Mouse (Mus musculus): Measurements from ENCODE around the gene Map4k5. TPM values are rescaled to one million over a fixed set of nuclear protein-coding genes. Genes with fewer than 3 reads are reported as not detected.

Gene Map4k5
- total RNA-seq, 2 experiments from 2014 or later = 48.5 to 51.2 TPM

DNA sequence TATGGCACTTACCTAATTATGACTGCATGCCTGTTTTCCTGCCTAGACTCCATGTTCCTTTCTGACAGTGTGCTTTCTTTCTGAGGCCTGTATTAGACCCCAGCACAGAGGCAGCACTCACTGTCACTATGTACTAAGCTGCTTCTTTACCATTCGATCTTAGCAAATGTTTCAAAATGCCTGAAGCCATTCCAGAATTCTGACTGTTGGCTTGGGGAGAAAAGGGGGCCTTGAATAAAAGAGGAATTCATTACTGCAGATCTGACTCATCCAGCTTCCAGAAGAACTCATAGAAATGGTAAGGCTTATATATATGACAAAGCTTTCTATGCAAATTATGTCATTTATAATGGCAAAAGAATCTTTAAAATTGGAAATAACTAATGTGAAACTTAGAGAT, 4.7 kb downstream of the Map4k5 start:
- DNase-seq (ENCODE audit: low spot score in 2 of 2) = no peak

DNA sequence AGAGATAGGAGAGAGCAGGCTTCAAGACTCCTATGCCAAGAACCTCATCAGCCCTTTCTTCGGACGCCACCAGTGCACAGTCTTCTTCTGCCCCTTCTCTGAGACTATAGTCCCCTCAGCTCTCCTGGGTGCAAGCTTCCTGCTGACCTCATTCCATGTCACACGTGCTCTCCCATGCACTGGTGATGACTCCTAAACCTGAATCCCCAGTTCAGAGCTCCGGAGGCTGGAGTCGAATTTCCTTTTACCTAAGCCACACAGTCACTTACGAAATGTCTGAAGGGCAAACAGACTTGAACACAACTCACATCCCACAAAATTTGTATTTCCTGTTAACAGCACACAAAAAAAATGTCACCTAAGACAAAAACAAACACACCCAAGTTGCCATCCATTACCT, 5.2 kb downstream of the Map4k5 start:
- no peak for DNase-seq (ENCODE audit: low spot score in 2 of 2)

DNA sequence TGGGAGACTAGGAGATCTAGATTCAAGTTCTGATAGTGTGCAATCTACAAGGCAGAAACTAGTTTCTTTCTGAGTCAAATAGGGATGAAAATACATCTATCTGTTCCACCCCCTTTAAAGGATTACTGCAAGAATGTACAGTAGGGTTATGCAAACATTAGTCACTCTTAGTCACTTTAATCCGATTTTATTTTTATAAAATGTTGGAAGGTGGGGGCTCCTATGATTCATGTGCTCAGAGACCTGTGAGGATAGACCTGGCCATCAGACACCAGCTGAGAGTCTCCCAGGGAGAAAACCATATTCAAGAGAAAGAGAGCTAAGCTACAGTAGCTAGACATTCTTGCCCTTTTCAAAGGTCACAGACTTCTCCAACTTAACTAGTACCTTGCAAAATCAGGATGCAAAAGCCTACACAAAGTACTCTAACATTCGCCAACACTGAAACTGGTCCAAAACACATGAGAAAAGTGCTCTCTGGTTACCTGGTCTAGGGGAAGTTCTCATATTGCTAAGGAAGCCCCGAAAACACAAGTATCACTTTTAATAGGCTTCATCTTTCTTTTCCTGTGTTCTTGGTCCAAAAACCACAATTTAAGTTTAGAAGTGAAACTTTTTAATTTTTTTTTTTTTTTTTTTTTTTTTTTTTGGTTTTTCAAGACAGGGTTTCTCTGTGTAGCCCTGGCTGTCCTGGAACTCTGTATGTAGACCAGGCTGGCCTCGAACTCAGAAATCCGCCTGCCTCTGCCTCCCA, 7.7 kb downstream of the Map4k5 start:
- DNase-seq (ENCODE audit: low spot score in 2 of 2) = no peak

DNA sequence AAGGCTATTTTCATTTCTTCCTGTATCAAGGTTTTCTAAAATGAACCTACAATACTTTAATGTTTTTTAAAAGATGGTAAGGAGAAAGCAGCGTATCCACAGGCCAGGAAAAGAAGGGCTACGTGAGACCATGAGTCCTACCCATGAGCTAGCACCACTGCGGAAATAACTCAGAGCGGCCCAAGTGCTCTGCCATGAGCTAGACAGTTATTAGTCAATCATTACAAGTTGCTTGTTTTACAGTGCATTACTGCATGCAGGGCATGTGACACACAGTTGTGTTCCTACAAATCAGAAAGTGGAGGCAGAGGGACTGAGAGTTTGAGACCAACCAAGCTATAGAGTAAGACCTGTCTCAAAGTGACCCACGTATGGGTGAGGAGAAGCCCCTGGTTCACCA, 8.9 kb downstream of the Map4k5 start:
- no peak for DNase-seq (ENCODE audit: low spot score in 2 of 2)

DNA sequence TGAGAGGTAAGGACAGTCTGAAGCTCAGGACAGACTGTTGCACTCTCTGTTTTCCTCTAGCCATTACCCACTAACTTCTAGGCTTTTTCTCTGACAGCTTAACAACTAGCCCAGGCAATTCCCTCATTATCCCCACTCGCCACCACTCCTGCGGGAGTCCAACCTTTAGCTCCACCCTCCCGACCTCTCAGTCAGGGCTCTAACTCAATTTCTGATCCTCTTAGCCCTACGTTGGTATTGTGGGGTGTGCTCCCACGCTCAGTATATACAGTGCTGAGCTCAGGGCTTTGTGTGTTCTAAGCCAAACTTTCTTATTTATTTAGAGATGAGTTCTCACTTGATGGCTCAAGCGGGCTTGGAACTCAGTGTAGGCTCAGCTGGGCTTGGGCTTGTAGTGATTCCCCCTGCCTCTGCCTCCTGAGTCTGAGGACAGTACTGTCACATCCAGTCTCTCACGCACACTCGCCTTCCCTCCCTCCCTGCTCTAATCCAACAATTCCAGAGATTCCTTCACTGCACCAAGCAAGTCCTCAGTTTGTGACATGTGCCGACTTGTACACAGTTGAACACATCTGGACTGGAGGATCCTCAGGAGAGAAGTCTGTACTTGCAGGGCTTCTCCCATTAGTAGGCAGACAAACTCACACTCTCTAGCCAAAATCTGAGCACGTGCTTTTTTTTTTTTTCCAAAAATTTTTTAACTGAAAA, 11.6 kb downstream of the Map4k5 start:
- no peak for DNase-seq (ENCODE audit: low spot score in 2 of 2)

DNA sequence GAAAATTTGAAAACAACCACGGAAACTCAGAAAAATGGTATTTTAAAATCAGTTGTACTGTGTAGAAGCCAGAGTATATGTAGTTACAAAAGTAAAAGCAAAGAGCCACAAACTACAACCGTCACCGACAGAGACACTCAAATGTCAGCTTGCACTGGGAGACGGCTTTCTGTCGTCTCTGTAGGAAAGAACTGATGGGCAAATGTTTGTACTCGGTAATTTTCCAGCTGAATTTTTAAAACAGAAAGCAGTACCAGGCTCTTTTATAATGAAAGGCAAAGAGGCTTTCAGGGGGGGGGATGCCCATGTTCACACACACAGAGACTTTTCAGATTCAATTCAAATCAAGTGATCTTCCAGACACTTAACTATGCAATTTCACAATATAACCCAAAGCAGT, 13.3 kb downstream of the Map4k5 start:
- no peak for DNase-seq (ENCODE audit: low spot score in 2 of 2)

DNA sequence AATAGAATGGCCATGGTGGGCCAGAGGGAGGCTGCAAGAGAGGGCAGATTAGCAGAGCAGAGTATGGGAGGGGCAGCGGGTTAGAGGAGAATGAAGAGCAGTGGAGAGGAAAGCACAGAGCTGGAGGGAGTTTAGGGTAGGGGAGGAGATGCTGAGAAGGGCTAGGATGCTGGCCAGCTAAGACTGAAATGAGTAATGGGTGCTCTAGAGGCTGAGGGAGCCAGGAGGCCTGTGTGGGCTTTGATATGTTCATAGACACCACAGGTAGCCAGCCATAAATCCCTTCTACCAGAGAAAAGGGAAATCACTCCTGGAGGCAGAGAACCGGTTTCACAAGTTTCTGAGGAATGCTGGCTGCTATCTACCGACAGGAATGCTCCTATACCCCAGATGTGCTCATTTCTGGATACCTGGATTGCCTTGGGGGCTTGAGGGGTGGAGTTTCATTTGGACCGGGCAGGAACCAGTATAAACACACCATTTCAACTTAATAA, 13.8 kb downstream of the Map4k5 start:
- no peak for DNase-seq (ENCODE audit: low spot score in 2 of 2)

DNA sequence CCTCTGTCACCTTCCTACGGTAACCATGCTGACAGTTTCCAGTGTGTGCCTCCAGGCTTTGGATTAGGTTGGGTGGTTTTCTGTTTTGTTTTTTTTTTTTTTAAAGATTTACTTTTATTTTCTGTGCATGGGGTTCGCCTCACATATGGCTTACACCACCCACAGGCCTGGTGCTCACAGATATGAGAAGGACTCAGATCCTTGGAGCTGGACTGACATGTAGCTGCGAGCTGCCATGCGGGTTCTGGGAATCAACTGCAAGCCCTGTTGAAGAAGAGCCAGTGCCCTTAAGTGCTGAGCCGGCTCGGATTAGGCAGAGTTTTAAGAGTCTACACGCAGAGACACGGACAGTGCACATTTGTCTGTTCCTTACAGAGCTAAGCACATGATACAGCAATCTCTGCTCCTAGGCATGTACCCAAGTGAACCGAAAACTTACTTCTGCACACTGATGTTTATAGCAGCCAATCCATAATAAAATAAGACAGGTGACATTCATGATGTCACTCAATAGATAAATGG, 15.1 kb downstream of the Map4k5 start:
- no peak for DNase-seq (ENCODE audit: low spot score in 2 of 2)

DNA sequence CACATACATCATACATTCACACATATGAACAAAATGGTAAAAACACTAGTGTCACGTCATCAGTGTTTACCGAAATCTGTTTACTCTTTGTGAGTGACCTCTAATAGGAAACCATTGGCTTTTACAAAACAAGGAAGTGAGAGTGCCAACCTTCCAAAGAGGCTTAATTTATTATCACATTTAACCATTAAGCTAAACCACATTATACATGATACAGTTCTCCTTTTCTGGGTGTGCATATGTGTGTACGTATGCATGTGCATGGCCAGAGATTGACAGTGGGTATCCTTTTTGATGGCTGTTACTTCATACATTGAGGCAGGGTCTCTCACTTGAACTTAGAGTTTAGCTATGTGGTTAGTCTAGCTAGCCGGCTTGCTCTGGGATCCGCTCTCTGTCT, 21.4 kb downstream of the Map4k5 start:
- DNase-seq (ENCODE audit: low spot score in 2 of 2) = no peak

DNA sequence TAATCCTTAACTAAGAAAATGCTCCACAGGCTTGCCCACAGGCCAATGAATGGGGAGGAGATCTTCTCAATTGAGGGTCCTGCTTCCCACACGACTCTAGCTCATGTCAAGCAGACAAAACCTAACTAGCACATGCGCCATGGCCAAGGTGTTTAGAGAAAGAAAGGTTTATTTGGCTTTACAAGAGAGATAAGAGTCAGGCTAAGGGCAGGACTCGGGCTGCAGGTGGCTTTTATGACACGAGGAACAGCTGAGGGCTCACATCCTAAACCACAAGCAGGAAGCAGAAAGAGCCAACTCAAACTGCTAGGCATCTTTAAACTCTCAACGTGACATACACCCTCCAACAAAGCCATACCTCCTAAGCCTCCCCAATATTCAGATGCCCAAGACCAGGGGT, 25.7 kb downstream of the Map4k5 start:
- DNase-seq (ENCODE audit: low spot score in 2 of 2) = no peak

DNA sequence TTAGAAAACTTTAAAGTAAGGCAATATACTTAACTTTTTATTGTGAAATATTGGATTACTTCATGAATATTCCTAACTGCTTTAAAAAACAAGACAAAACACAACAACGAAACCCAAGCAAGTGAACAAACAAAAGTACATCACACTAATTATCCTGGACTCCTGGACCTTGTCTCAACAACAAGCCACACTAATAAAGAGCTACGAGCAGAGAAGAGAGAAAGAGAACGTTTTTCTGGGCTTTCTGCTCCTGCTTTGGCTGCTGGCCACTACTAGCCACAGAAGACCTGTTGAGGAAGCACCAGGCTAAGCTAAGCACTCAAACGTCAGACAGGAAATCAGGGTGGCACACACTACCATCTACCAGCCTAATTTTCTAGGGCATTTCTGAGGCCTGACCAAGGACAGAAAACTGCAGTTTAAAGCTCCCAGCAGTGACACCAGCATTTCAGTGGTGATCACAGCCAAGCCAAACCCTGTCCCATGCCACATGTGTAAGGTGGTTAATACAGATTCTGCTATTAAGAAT, 28.8 kb downstream of the Map4k5 start:
- no peak for DNase-seq (ENCODE audit: low spot score in 2 of 2)

DNA sequence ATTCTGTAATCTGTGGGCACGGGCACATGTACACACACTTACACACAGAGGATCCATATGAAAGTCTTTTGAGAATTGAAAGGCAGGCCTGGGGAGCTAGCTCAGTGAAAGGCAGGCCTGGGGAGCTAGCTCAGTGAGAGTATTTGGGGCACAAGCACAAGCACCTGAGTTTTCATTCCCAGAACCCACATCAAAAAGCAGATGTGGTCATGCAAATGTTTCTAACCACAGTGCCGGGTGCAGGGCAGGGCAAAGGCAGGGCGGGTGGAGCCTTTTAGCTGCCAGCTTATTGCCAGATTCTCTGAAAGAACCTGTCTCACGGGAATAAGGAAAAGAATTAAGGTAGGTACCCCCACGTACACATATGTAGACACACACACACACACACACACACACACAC, 29.5 kb downstream of the Map4k5 start:
- no peak for DNase-seq (ENCODE audit: low spot score in 2 of 2)

DNA sequence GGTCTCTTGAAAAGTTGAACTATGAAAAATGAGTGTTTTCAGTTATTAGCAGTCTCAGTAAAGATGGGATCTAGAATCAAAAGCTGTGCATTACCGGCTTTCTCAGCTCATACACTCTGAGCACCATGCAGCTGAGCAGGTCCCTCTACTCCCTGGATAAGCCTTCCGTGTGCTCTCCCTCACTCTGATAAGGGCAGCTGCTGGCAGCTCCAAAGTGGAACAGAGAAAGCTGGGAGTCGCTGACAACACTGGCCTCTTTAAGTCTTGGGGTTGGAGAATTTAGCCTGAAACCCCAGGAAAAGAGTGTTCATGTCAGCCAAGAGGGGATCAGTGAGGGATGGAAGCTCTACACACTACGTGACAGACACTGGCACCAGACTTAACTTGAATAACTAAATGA, 34.2 kb downstream of the Map4k5 start:
- DNase-seq (ENCODE audit: low spot score in 2 of 2) = no peak

DNA sequence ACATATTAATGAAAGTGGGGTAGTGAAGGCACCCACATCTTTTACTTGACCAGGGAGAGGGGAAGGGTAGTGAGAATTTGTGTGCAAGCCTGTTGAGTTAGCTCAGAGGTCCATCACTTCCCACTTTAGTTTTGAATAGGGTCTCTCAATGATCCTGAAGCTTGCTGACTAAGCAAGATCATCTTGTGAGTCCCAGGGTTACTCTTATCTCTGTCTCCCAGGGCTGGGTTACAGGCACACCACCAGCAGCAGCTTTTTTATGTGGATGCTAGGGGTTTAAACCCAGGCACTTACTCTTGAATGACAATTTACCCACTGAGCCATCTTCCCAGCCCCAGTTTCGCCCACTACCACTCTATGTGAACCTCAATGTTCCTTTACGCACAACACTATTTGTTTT, 35.4 kb downstream of the Map4k5 start:
- no peak for DNase-seq (ENCODE audit: low spot score in 2 of 2)

DNA sequence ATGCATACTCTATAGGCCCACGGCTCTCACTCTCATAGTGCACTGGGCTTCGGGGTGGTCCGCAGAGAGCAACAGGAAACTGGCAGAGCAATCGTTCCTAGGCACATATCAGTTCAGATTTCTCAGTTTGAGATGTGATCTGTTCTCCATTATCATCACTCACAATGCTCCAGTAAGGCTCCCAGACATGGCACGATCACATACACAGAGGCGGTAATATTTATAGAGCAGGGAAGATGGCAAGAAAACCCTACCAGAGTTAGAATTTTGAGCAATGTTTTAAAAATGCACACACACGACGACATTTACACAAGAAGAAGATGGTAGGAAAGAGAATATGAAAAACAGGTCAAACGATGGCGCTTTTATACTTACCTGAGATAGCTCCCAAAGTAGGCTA, 36.6 kb downstream of the Map4k5 start:
- no peak for DNase-seq (ENCODE audit: low spot score in 2 of 2)

DNA sequence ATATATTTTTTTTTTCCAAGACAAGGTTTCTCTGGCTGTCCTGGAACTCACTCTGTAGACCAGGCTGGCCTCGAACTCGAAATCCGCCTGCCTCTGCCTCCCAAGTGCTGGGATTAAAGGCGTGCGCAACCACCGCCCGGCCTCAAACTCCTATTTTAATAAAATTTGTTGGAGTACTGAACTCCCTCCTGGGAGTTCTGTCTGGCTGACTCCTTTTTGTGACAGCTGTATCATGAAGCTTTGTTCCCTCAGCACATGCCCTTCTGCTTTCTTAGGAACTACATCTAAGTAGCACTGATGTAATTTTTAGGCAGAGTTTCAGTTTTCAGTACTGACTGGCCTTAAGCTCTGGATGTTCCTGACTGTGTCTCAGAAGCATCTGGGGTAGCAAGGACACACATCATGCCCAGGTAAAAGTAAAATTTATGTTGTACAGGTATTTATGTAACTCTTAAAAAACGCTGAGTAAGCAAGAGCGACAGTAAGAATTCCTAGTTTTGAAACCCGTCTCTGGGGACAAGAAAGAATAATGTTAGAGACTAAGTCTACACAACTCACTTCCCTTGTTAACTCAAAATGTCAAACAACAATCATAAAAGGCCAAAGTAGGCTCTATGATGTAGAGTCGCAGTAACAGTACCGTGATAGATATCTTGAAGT, 37.2 kb downstream of the Map4k5 start:
- no peak for DNase-seq (ENCODE audit: low spot score in 2 of 2)

DNA sequence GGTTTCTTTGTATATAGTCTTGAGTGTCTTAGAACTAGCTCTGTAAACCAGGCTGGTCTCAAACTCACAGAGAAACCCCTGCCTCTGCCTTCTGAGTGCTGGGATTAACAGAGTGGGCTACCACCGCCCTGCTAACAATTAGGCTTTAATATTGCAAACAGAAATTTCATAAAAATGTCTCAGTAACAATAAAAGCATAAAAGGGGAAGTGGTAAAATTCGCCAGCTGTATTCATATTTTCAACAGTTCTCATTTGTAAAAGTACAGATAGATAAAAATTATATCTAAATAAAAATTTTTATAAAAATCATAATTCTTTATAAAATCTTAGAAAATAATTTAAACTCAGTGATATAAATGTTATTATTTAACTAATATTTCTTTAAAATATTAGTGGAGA, 39.1 kb downstream of the Map4k5 start:
- DNase-seq (ENCODE audit: low spot score in 2 of 2) = no peak

DNA sequence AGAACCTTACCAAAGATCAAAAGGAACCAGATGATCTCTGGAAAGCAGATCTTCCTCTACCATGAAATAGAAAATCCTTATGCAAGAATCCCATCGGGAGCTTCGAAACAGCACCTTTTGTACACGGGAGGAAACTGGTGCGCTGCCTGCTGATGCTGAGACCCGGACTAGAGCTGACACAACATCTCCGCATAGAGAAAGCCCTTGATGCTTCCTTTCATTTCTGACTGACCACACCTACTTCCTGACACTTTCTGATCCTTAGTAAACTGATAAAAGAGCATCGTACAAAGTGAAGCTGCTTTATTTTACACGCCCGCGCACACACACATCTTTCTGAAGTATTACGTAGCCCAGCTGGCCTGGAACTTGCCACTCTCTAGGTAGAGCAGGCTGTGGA, 39.6 kb downstream of the Map4k5 start:
- no peak for DNase-seq (ENCODE audit: low spot score in 2 of 2)

DNA sequence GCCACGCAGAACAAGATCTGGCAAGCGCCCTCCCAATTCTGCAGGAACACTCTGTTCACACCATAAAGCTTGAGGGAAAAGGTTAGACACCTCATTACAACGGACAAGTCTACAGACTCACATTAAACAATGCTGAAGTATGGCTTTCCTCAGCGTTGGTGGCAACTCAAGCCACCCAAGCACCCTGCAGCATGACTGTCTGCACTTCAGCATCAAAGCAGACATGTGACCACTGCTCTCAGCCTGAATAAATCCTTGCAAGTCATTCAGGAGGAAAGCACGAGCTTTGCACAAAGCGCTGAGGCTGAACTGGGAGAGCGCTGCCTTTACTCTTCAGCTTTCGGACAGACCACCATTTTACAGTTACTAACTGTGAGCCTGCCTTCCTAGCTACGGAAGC, 40.7 kb downstream of the Map4k5 start:
- DNase-seq (ENCODE audit: low spot score in 2 of 2) = no peak

DNA sequence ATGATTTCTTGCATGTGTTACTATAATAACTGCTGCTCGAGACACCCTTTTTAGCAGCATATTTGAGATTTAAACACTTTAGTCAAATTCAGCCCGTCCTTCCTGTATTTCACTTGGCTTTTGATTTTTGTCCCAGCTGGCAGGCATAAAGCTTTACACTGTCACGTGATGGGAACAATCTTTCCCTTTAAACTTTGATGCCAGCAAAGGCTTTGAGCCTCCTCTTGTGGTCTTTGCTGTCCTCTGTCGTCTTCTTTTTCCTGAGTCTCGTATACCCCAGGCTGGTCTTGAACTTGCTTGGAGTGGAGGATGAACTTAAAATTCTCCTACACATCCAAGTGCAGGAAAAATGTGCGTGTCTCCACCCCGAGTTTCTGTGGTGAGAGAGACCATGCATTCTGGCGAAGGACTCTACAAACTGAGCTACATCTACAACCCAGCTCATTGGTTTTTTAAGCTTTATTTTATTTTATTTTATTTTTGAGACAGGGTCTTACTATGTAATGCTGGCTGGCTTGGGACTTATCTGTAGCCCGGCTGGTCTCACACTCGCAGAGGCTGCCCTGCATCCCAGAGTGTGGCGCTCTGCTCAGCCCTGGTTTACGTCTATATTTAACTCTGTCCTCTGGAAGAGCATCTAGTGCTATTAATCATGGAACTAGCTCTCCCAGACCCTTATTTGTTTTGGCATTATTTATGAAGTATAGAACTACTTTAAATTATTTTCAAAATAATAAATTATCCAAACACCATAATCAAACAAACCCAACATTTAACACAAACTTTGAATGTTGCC, 44.7 kb downstream of the Map4k5 start:
- no peak for DNase-seq (ENCODE audit: low spot score in 2 of 2)

DNA sequence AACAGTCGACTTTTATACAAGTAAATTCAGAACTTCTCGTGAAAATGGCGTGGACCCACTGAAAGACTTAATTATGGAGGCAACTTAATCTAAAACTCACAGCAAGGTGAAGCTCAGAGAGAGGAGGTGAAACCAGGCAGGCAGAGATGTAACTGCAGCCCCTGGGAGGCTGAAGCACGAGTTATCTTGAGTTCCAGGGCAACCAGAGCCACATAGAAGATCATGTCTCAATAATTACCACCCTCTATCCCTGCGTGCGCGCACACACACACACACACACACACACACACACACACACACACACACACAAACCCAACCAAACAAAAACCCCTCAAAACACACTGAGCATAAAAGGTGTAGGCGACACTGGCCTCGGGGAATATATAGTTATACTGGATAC, 46.5 kb downstream of the Map4k5 start:
- no peak for DNase-seq (ENCODE audit: low spot score in 2 of 2)

Data from layer of hippocampus, postnatal 14 days (tissue).